In genomic region chr3:52283521-52283920, GRCm38 (mm10) we compare ENCODE assay signal across 14 mouse cellular contexts.
"Had no signal": no experiment of that assay in that cellular context is flagged by ENCODE, and none has a peak within 500 bp of the region (broad histone marks: within the 10 kb centered on the region; RNA-seq: fewer than 3 reads in every experiment).

No protein-coding gene starts in this region.

- H3K27me3 ChIP-seq: kidney, embryonic 15.5 days; liver, embryonic 13.5 days; midbrain, embryonic 15.5 days; neural tube, embryonic 12.5 days had no signal

- H3K4me2 ChIP-seq: kidney, embryonic 15.5 days; liver, embryonic 13.5 days; midbrain, embryonic 11.5 days; midbrain, embryonic 15.5 days; neural tube, embryonic 12.5 days had no signal

- H3K36me3 ChIP-seq: kidney, embryonic 15.5 days; limb, embryonic 10.5 days; liver, embryonic 13.5 days; midbrain, embryonic 15.5 days; neural tube, embryonic 12.5 days had no signal

- H3K9me3 ChIP-seq: kidney, embryonic 15.5 days; limb, embryonic 10.5 days; liver, embryonic 13.5 days; megakaryocyte, embryonic 14.5 days; midbrain, embryonic 15.5 days; neural tube, embryonic 12.5 days had no signal

- H3K27ac ChIP-seq: kidney, embryonic 15.5 days; left cerebral cortex, adult 2 months; limb, embryonic 10.5 days; liver, embryonic 13.5 days; midbrain, embryonic 15.5 days; neural tube, embryonic 12.5 days had no signal

- H3K4me1 ChIP-seq: liver, embryonic 13.5 days; megakaryocyte, embryonic 14.5 days; midbrain, embryonic 15.5 days had no signal

- DNase-seq: kidney, adult 2 months; kidney, postnatal 14 days; liver, embryonic 13.5 days; liver, postnatal 0 days; right cerebral cortex, adult 18-20 months; right cerebral cortex, postnatal 25 days; thymus, postnatal 14 days had no signal

- H3K4me3 ChIP-seq: kidney, embryonic 15.5 days; left cerebral cortex, adult 2 months; limb, embryonic 10.5 days; liver, embryonic 13.5 days; megakaryocyte, embryonic 14.5 days; midbrain, embryonic 15.5 days; neural tube, embryonic 12.5 days had no signal

- ATAC-seq: liver, postnatal 0 days; midbrain, embryonic 15.5 days had no signal

- H3K9ac ChIP-seq: kidney, embryonic 15.5 days; liver, embryonic 13.5 days; liver, postnatal 0 days; midbrain, embryonic 15.5 days; neural tube, embryonic 12.5 days had no signal
